Mouse (Mus musculus) midbrain, postnatal 0 days (tissue): ENCODE data around the gene Gatad2b. TPM values are rescaled to one million over a fixed set of nuclear protein-coding genes. Genes with fewer than 3 reads are reported as not detected.

Experiments
- ATAC-seq: fragments of 200-750 bp; cut with Nextera tagmentation; 2 replicates; pipeline ENCODE4 v1.8.0; 2017; ENCODE audit warnings: moderate number of reproducible peaks, mild to moderate bottlenecking, moderate TSS enrichment, moderate library complexity; ENCODE audit not compliant: low FRiP score
- DNase-seq: peaks from one replicate; pipeline ENCODE4 v3.0.0-alpha.2; 2015; ENCODE audit warnings: low spot score
- H3K27ac ChIP-seq: fragments of 300-500 bp; sonication (generic); 2 replicates; pipeline ENCODE4 v1.5.1; 2014; ENCODE audit warnings: low read depth, mild to moderate bottlenecking, low read length, mixed read lengths
- H3K27me3 ChIP-seq: fragments of 300-500 bp; sonication (generic); 2 replicates; pipeline ENCODE4 v1.6.1; 2014; ENCODE audit warnings: low read length, control low read depth, mixed read lengths; ENCODE audit not compliant: insufficient read depth
- H3K36me3 ChIP-seq: fragments of 300-500 bp; sonication (generic); 2 replicates; pipeline ENCODE4 v1.6.1; 2014; ENCODE audit warnings: low read length, control low read depth, mixed read lengths; ENCODE audit not compliant: insufficient read depth
- H3K4me1 ChIP-seq: fragments of 300-500 bp; sonication (generic); 2 replicates; pipeline ENCODE4 v1.6.1; 2014; ENCODE audit warnings: mild to moderate bottlenecking, control low read depth, antibody characterized with exemption, low read length, mixed read lengths; ENCODE audit not compliant: insufficient read depth
- H3K4me2 ChIP-seq: fragments of 300-500 bp; sonication (generic); 2 replicates; pipeline ENCODE4 v1.6.1; 2014; ENCODE audit warnings: low read depth, mild to moderate bottlenecking, low read length, mixed read lengths; ENCODE audit not compliant: poor library complexity, severe bottlenecking
- H3K4me3 ChIP-seq: fragments of 300-500 bp; sonication (generic); 2 replicates; pipeline ENCODE4 v1.5.1; 2014; ENCODE audit warnings: low read depth, mild to moderate bottlenecking, low read length, moderate library complexity
- H3K9ac ChIP-seq: fragments of 300-500 bp; sonication (generic); replicated peaks from 2 replicates; pipeline ENCODE4 v1.6.1; 2014; ENCODE audit warnings: mild to moderate bottlenecking, low read length, moderate library complexity, mixed read lengths; ENCODE audit not compliant: poor library complexity, severe bottlenecking
- H3K9me3 ChIP-seq: fragments of 300-500 bp; sonication (generic); 2 replicates; pipeline ENCODE4 v1.6.1; 2016; ENCODE audit warnings: low read length, control low read depth
- CTCF ChIP-seq: IDR thresholded peaks from 2 replicates; pipeline ENCODE4 v1.5.1; 2016; ENCODE audit warnings: antibody characterized with exemption, mild to moderate bottlenecking
- WGBS: fragments of 180-500 bp; shearing (Covaris S2); extraction: QIAGEN DNeasy Blood & Tissue Kit; methylation state at CpG from one replicate; pipeline ENCODE4 v1.1.7; 2014; 5-methylcytosine and 5-hydroxymethylcytosine counted together
- polyA plus RNA-seq: library from polyadenylated mRNA; unstranded; fragments of >200 nt; fragmentation: Nextera tagmentation; extraction: Ambion mirVana; gene quantifications from 2 replicates; pipeline ENCODE4 v1.2.1, GENCODE M21; 2015
- total RNA-seq: library from RNA; depleted of rRNA; stranded (reverse); fragments of >200 nt; gene quantifications from 2 replicates; pipeline ENCODE4 v1.2.3, GENCODE M21; 2014

Gatad2b gene
- total and polyA plus RNA-seq, 2 experiments from 2014 or later, result 12.9 to 27.3 TPM

GRCm38 (mm10) chr3:90270784-90271183 is 22.2 kb upstream of the Gatad2b start:
- Histone ChIP-seq H3K9me3 (no peaks in the 10 kb centered on the region), H3K27me3 (no peaks in the 10 kb centered on the region), H3K4me3 (no peak overlapping the region), H3K36me3 (peaks cover 42% of the 10 kb centered on the region), H3K9ac (no peak overlapping the region), H3K4me1 (peaks cover 11% of the 10 kb centered on the region), H3K27ac (no peak overlapping the region), H3K4me2 (no peak overlapping the region)
- WGBS, result 95% methylated on average over 8 of the region's 8 CpGs
- ATAC-seq (no peak), DNase-seq (no peak)
- TF ChIP-seq CTCF, result no peak

- no peaks in the 10 kb centered on the region for H3K9me3 ChIP-seq
- H3K27ac ChIP-seq, result no peak overlapping the region
- WGBS, result 70% methylated on average over 9 of the region's 9 CpGs
- no peak overlapping the region for H3K9ac ChIP-seq
- peaks cover 55% of the 10 kb centered on the region for H3K36me3 ChIP-seq
- H3K4me2 ChIP-seq, result no peak overlapping the region
- no peaks in the 10 kb centered on the region for H3K27me3 ChIP-seq
- DNase-seq (no peak), ATAC-seq (no peak)
- no peak for TF ChIP-seq CTCF
- H3K4me1 ChIP-seq, result 0 out of 2 replicates have a peak, but pooled peaks cover under 1% of the 10 kb centered on the region
- H3K4me3 ChIP-seq, result no peak overlapping the region
Observed at GRCm38 (mm10) chr3:90272170-90272569, 20.8 kb upstream of the Gatad2b start.

- Histone ChIP-seq H3K36me3 (peaks cover 64% of the 10 kb centered on the region), H3K27me3 (no peaks in the 10 kb centered on the region), H3K9me3 (no peaks in the 10 kb centered on the region), H3K4me1 (no peaks in the 10 kb centered on the region), H3K9ac (no peak overlapping the region), H3K4me2 (no peak overlapping the region), H3K4me3 (no peak overlapping the region), H3K27ac (no peak overlapping the region)
- ATAC-seq (no peak), DNase-seq (no peak)
- TF ChIP-seq CTCF, result no peak
- 95% methylated on average over 22 of the region's 22 CpGs for WGBS
Observed at GRCm38 (mm10) chr3:90273855-90274254, 19.1 kb upstream of the Gatad2b start.

- DNase-seq (no peak), ATAC-seq (no peak)
- no peak for TF ChIP-seq CTCF
- no peaks in the 10 kb centered on the region for H3K4me1 ChIP-seq
- H3K9me3 ChIP-seq, result no peaks in the 10 kb centered on the region
- WGBS, result 93% methylated on average over 11 of the region's 11 CpGs
- H3K4me3 ChIP-seq, result no peak overlapping the region
- no peak overlapping the region for H3K9ac ChIP-seq
- no peak overlapping the region for H3K27ac ChIP-seq
- H3K36me3 ChIP-seq, result peaks cover 71% of the 10 kb centered on the region
- no peak overlapping the region for H3K4me2 ChIP-seq
- no peaks in the 10 kb centered on the region for H3K27me3 ChIP-seq
Observed at GRCm38 (mm10) chr3:90275286-90275685, 17.7 kb upstream of the Gatad2b start.

GRCm38 (mm10) chr3:90276858-90277257 is 16.1 kb upstream of the Gatad2b start:
- DNase-seq, result no peak
- no peak for ATAC-seq
- no peaks in the 10 kb centered on the region for H3K27me3 ChIP-seq
- no peak for TF ChIP-seq CTCF
- no peak overlapping the region for H3K9ac ChIP-seq
- no peaks in the 10 kb centered on the region for H3K4me1 ChIP-seq
- WGBS, result 46% methylated on average over 15 of the region's 16 CpGs
- H3K27ac ChIP-seq, result no peak overlapping the region
- no peak overlapping the region for H3K4me3 ChIP-seq
- peaks cover 58% of the 10 kb centered on the region for H3K36me3 ChIP-seq
- H3K4me2 ChIP-seq, result no peak overlapping the region
- no peaks in the 10 kb centered on the region for H3K9me3 ChIP-seq

GRCm38 (mm10) chr3:90277793-90278192 is 15.2 kb upstream of the Gatad2b start:
- H3K4me2 ChIP-seq, result no peak overlapping the region
- H3K36me3 ChIP-seq, result peaks cover 49% of the 10 kb centered on the region
- H3K4me1 ChIP-seq, result no peaks in the 10 kb centered on the region
- no peaks in the 10 kb centered on the region for H3K27me3 ChIP-seq
- no peaks in the 10 kb centered on the region for H3K9me3 ChIP-seq
- DNase-seq (no peak), ATAC-seq (no peak)
- TF ChIP-seq CTCF, result no peak
- no peak overlapping the region for H3K27ac ChIP-seq
- WGBS, result 89% methylated on average over 9 of the region's 9 CpGs
- no peak overlapping the region for H3K9ac ChIP-seq
- H3K4me3 ChIP-seq, result no peak overlapping the region
